Mouse (Mus musculus) intestine, postnatal 0 days (tissue): ENCODE measurements around the gene Rps19bp1. TPM values are rescaled to one million over a fixed set of nuclear protein-coding genes. Genes with fewer than 3 reads are reported as not detected.
A peak's percentile ranks its signal among the peaks of the same experiment; 100 is the strongest.

Experiments
- ATAC-seq: fragments of 200-750 bp; cut with Nextera tagmentation; 2 replicates; pipeline ENCODE4 v1.8.0; 2017; ENCODE audit warnings: mild to moderate bottlenecking, moderate TSS enrichment, moderate library complexity
- H3K27ac ChIP-seq: fragments of 300-500 bp; sonication (generic); 2 replicates; pipeline ENCODE4 v1.5.1; 2014; ENCODE audit warnings: mild to moderate bottlenecking, low read depth, low read length, moderate library complexity
- H3K27me3 ChIP-seq: fragments of 300-500 bp; sonication (generic); replicated peaks from 2 replicates; pipeline ENCODE4 v1.6.1; 2014; ENCODE audit warnings: low read length, mixed read lengths; ENCODE audit not compliant: control insufficient read depth, insufficient read depth
- H3K36me3 ChIP-seq: fragments of 300-500 bp; sonication (generic); 2 replicates; pipeline ENCODE4 v1.6.1; 2014; ENCODE audit warnings: mild to moderate bottlenecking, moderate library complexity; ENCODE audit not compliant: control insufficient read depth, insufficient read depth
- H3K4me1 ChIP-seq: fragments of 300-500 bp; sonication (generic); replicated peaks from 2 replicates; pipeline ENCODE4 v1.6.1; 2014; ENCODE audit warnings: antibody characterized with exemption, low read length, mixed read lengths; ENCODE audit not compliant: control insufficient read depth, insufficient read depth
- H3K4me2 ChIP-seq: fragments of 300-500 bp; sonication (generic); replicated peaks from 2 replicates; pipeline ENCODE4 v1.6.1; 2014; ENCODE audit warnings: low read depth, mild to moderate bottlenecking, moderate library complexity
- H3K4me3 ChIP-seq: fragments of 300-500 bp; sonication (generic); 2 replicates; pipeline ENCODE4 v1.5.1; 2014; ENCODE audit warnings: low read depth, low read length
- H3K9ac ChIP-seq: fragments of 300-500 bp; sonication (generic); 2 replicates; pipeline ENCODE4 v1.6.1; 2014; ENCODE audit warnings: mild to moderate bottlenecking, low read depth, low read length
- H3K9me3 ChIP-seq: fragments of 300-500 bp; sonication (generic); 2 replicates; pipeline ENCODE4 v1.6.1; 2016; ENCODE audit warnings: mixed run types; ENCODE audit not compliant: control insufficient read depth
- CTCF ChIP-seq: sonication (generic); IDR thresholded peaks from 2 replicates; pipeline ENCODE4 v1.5.1; 2016; ENCODE audit warnings: low read depth, mild to moderate bottlenecking, control low read depth, antibody characterized with exemption, moderate library complexity
- WGBS: fragments of 180-500 bp; shearing (Covaris S2); extraction: QIAGEN DNeasy Blood & Tissue Kit; methylation state at CpG from one replicate; pipeline ENCODE4 v1.1.7; 2014; 5-methylcytosine and 5-hydroxymethylcytosine counted together
- polyA plus RNA-seq: library from polyadenylated mRNA; unstranded; fragments of >200 nt; fragmentation: Nextera tagmentation; extraction: Ambion mirVana; gene quantifications from 2 replicates; pipeline ENCODE4 v1.2.1, GENCODE M21; 2015

Rps19bp1 gene
- polyA plus RNA-seq, 1 experiment from 2014 or later = 48.4 TPM

DNA sequence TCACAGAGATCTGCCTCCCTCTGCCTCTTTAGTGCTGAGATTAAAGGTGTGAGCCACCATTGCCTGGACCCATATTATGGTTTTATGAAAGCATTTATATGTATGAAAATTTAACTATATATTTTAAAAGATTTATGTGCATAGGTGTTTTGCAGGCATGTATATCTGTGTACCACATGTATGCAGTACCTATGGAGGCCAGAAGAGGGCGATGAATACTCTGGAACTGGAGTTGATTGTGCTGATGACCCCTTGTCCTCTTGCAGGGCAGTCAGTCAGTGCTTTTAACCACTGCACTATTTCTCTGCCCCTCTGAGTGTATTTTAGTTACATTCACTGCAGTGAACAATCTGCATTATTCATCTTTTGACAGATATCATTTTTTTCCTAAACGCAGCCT, 38.3 kb downstream of the Rps19bp1 start:
- peak; percentile 64 for ATAC-seq
- Histone ChIP-seq H3K9ac (no peak overlapping the region), H3K4me3 (no peak overlapping the region), H3K27me3 (no peaks in the 10 kb centered on the region), H3K9me3 (no peaks in the 10 kb centered on the region), H3K4me2 (no peak overlapping the region), H3K4me1 (no peaks in the 10 kb centered on the region), H3K27ac (no peak overlapping the region), H3K36me3 (no peaks in the 10 kb centered on the region)
- WGBS = 47% methylated on average over 2 of the region's 2 CpGs
- TF ChIP-seq CTCF = peak; percentile 83

DNA sequence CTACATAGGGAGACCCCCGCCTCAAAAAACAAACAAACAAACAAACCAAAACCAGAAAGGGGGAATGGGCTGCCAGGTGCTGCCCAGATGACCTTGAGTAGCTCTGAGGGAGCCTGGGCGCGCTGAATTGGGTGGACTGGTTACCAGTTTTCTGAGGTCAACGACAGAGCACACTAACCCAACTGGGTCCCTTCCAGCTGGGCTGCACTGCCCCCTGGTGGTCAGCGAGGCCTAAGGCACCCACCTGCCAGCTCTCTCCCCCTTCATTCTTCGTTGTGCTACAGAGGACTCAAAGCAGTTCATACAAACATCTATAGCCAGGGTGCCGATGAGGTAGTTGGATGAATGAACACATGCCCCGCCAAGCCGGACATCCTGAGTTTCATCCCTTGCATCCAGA, 38.9 kb downstream of the Rps19bp1 start:
- Histone ChIP-seq H3K4me1 (no peaks in the 10 kb centered on the region), H3K9ac (no peak overlapping the region), H3K9me3 (no peaks in the 10 kb centered on the region), H3K4me2 (no peak overlapping the region), H3K4me3 (no peak overlapping the region), H3K27ac (no peak overlapping the region), H3K27me3 (no peaks in the 10 kb centered on the region), H3K36me3 (no peaks in the 10 kb centered on the region)
- TF ChIP-seq CTCF = peak; percentile 98
- ATAC-seq = peak; percentile 71; the same call in 1 of the 2 replicates
- WGBS = 21% methylated on average over 9 of the region's 9 CpGs

DNA sequence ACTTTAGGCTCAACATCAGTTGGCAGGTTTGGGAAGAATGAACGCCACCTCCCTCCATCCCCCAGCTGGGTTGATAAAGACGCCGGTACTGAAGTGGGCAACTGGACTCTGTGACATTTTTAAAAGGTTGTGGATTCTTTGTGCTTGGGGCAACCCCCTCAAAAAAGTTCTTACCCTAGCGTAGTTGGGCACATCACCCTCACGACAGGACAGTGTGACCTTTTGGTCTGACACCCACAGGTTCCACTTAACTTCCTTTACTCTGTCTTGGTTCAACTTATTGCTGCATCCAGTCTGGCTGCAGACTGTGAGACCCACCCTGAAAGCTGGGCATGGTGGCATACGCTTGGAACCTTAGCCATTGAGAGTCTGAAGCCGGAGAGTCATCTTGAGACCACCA, 40.4 kb downstream of the Rps19bp1 start:
- H3K4me2 ChIP-seq = no peak overlapping the region
- no peak overlapping the region for H3K9ac ChIP-seq
- WGBS = 90% methylated on average over 7 of the region's 7 CpGs
- no peaks in the 10 kb centered on the region for H3K4me1 ChIP-seq
- H3K27me3 ChIP-seq = no peaks in the 10 kb centered on the region
- no peak overlapping the region for H3K4me3 ChIP-seq
- no peaks in the 10 kb centered on the region for H3K36me3 ChIP-seq
- TF ChIP-seq CTCF = no peak
- ATAC-seq = no peak
- H3K27ac ChIP-seq = no peak overlapping the region
- H3K9me3 ChIP-seq = no peaks in the 10 kb centered on the region

DNA sequence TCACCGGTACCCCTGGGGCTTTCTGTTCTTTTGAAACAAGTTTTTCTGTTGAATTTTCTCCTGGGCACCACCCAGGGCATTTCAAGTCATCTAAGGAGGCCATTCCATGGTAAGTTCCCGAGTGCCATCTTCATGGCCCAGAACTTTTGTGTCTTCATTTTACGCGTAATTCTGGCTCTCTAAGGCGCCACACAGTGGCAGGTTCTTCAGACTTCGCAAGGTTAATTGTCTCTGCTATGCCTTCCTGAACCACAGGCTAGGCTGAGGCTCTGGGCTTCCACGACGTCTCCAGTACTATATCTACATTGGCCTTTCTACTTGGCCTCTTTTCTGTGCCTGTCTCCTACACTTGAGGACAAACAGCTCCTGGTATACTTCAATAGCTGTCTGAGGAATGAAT, 43.1 kb downstream of the Rps19bp1 start:
- Histone ChIP-seq H3K9me3 (no peaks in the 10 kb centered on the region), H3K9ac (no peak overlapping the region), H3K4me2 (no peak overlapping the region), H3K27ac (no peak overlapping the region), H3K4me3 (no peak overlapping the region), H3K27me3 (no peaks in the 10 kb centered on the region), H3K36me3 (no peaks in the 10 kb centered on the region), H3K4me1 (no peaks in the 10 kb centered on the region)
- TF ChIP-seq CTCF = peak; percentile 37
- 69% methylated on average over 8 of the region's 8 CpGs for WGBS
- no peak for ATAC-seq

DNA sequence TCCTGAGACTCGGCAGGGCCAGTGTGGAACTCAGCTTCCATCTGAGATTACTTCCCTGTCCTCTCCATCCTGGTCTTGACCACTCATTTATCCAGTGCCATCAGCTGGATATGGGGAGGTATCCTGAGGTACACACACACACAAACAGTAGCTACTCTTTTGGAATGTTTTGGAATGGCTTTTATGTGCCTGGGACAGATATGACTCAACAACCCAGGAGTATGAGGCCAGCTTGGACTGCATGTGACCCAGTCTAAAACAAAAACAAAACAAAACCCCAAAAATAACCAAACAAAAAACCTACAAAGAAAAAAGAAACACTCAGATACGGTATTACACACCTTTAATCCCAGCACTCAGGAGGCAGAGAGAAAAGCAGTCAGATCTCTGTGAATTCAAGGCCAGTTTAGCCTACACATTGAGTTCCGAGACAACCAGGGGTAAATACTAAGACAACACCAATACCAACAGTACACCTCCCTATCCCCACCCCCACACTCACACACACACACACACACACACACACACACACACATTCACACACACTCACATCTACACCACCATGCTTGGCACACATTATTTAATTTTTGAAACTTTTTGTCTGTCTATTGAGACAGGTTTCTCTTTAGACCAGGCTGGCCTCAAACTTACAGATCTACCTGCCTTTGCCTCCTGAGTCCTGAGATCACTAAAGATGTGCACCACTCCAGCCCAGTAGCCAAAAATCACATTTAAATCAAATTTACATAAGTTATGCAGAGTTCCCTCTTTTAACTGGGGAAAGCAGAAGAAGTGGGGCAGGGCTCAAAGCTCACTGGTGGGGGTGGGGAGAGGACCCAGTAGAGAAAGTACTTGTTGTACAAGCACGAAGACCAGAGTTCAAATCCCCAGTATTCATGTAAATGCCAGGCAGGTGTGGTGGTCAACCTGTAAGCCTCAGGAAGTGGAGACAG, 44.1 kb downstream of the Rps19bp1 start:
- 59% methylated on average over 4 of the region's 4 CpGs for WGBS
- no peak for ATAC-seq
- H3K4me3 ChIP-seq = no peak overlapping the region
- H3K36me3 ChIP-seq = no peaks in the 10 kb centered on the region
- H3K4me2 ChIP-seq = peak overlapping the region; percentile 40
- H3K9ac ChIP-seq = no peak overlapping the region
- no peaks in the 10 kb centered on the region for H3K4me1 ChIP-seq
- TF ChIP-seq CTCF = no peak
- no peaks in the 10 kb centered on the region for H3K27me3 ChIP-seq
- H3K9me3 ChIP-seq = no peaks in the 10 kb centered on the region
- no peak overlapping the region for H3K27ac ChIP-seq

DNA sequence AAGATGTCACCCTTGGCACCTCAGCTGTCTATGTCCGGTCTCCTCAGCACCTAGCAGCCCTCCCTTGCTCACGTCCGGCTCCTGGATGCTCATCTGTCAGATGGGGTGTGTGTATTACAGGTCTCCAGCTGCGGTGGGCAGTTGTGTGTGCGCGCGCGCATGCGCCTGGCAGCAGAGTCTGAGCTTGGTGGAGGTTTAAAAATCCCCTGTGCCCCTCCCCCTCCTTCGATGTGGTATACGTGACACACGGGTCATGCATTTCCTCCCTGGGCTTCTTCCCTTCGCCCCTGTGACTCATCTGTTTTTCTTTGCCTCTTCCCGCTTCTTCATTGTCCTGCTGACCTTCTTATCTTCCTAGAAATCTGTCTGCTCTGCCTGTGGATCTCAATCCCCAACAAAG, 44.9 kb downstream of the Rps19bp1 start:
- no peak overlapping the region; the same call in 1 of the 2 replicates for H3K27ac ChIP-seq
- no peaks in the 10 kb centered on the region for H3K36me3 ChIP-seq
- no peaks in the 10 kb centered on the region for H3K27me3 ChIP-seq
- TF ChIP-seq CTCF = no peak
- no peak overlapping the region for H3K4me3 ChIP-seq
- 25% methylated on average over 14 of the region's 14 CpGs for WGBS
- ATAC-seq = 0 out of 2 replicates have a peak, but pooled peaks have one; percentile 33
- peak overlapping the region; percentile 40 for H3K4me2 ChIP-seq
- H3K4me1 ChIP-seq = no peaks in the 10 kb centered on the region
- no peaks in the 10 kb centered on the region for H3K9me3 ChIP-seq
- H3K9ac ChIP-seq = no peak overlapping the region
